Mouse (Mus musculus) heart, postnatal 10 days (tissue): ENCODE measurements around the gene Ccdc22. TPM values are rescaled to one million over a fixed set of nuclear protein-coding genes. Genes with fewer than 3 reads are reported as not detected.

Experiments
- DNase-seq, 2 experiments: peaks; one replicate each; pipeline ENCODE4 v3.0.0; 2021
- intact Hi-C: fragments of 180-260 bp; cut with DNase I; formaldehyde crosslinking; loops from one replicate; pipeline ENCODE4 v1.15.1; 2025
- total RNA-seq, 2 experiments: library from RNA; stranded (reverse); gene quantifications; 2 replicates each; pipeline ENCODE4 v1.2.3; 2021

Ccdc22 gene
- total RNA-seq, 2 experiments from 2014 or later, result 11.4 to 12.4 TPM

DNA sequence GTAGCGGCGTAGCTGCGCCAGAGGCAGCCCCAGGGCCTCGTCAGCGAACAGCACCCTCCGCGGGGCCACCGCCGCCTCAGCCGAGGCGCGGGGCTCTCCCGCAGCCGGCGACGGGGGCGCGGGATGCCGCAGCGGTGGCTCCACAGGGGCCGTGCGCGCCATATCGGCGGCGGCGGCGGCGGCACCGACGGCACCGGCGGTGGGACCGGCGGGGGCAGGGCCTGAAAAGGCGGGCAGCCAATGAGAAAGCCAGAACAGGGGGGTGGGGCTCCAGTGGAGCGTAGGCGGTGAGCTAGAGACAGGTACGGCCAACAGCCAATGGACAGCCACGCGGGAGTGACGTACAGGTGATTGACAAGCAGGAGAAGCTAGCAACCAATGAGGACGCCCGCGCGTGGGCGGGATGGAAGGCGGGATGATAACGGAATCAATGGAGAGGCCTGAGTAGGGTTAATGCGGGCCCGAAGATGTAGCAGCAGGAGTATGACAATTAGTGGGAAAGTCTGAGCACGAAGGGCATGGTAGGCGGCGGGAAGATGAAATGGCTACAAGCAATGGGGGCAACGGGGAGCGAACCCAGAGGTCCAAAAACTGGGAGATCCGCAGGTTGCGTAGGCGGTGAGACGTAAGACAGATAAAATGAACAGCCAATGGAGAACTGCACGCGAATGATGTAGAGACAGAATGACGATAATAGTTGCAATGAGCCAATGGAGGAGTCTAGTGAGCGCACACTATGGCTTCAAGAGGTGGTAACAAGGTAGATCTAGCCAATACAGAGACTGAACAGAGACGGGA is 31.0 kb downstream of the Ccdc22 start, which contains the start of gene Ppp1r3f:
Gene Ppp1r3f, minus strand, starts transcription at position 197 of the 798 bp plus-strand sequence.
- peak; percentile 93 for DNase-seq
- intact Hi-C loops, result loop anchor here (10.0 kb wide), 1 partner anchor 121 kb away; the partner anchor contains the start of gene Gpkow

- intact Hi-C loops, result loop anchor here (10.0 kb wide), 1 partner anchor 121 kb away; the partner anchor contains the start of gene Gpkow
- DNase-seq, result peak; percentile 19 to 27
Observed at GRCm38 (mm10) chrX:7573176-7574086, 31.9 kb downstream of the Ccdc22 start, which contains the start of gene Foxp3. Gene Foxp3, plus strand, starts transcription at chrX:7573644.

GRCm38 (mm10) chrX:7572466-7572865 is 32.9 kb downstream of the Ccdc22 start:
- intact Hi-C loops, result loop anchor here (10.0 kb wide), 1 partner anchor 122 kb away; the partner anchor contains the start of gene Gpkow

GRCm38 (mm10) chrX:7571565-7572136 is 33.7 kb downstream of the Ccdc22 start:
- no peak for DNase-seq
- intact Hi-C loops, result loop anchor here (10.0 kb wide), 1 partner anchor 123 kb away; the partner anchor contains the start of gene Gpkow

More at GRCm38 (mm10) chrX:7572466-7572865, 32.9 kb downstream of the Ccdc22 start:
- DNase-seq, result no peak

DNA sequence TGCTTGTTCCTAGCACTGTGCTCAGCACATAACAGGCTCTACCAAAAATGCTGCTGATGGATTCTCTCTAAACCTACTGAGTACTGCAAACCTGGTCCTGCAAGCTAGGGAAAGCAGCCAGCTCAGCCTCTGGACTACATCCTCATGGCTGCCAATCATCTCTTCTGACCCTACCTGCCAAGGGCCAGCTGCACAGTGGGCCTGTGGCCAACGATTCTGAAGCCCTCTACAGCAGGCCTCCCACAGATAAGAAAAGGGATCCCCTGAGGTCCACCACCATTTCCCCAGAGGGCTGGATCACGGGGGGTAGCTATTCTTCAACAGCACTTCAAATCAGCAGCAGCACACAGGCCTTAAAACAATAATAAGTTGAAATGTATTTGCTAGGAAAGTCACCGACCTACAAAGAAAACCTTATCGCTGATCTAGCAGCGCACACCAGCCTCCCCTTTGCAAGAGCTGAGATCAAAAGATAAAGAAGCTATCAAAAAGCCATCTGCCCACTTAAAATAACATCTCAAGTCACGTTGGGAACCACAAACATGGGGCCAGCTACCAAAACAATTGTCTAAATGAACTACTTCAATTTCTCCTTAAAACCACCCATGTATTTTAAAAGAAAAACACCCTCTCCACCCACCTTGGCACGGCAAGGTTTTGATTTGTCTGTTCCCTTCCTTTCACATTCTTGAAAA is 34.7 kb downstream of the Ccdc22 start:
- peak; percentile 14 to 36 for DNase-seq
- intact Hi-C loops, result loop anchor here (10.0 kb wide), 1 partner anchor 124 kb away; the partner anchor contains the start of gene Gpkow

GRCm38 (mm10) chrX:7567491-7567890 is 37.8 kb downstream of the Ccdc22 start:
- DNase-seq, result no peak

GRCm38 (mm10) chrX:7566352-7566751 is 39.0 kb downstream of the Ccdc22 start:
- intact Hi-C loops, result no loop called here
- DNase-seq, result no peak

More at GRCm38 (mm10) chrX:7567491-7567890, 37.8 kb downstream of the Ccdc22 start:
- intact Hi-C loops, result no loop called here

GRCm38 (mm10) chrX:7563076-7563475 is 42.2 kb downstream of the Ccdc22 start:
- DNase-seq, result no peak
- intact Hi-C loops, result no loop called here

DNA sequence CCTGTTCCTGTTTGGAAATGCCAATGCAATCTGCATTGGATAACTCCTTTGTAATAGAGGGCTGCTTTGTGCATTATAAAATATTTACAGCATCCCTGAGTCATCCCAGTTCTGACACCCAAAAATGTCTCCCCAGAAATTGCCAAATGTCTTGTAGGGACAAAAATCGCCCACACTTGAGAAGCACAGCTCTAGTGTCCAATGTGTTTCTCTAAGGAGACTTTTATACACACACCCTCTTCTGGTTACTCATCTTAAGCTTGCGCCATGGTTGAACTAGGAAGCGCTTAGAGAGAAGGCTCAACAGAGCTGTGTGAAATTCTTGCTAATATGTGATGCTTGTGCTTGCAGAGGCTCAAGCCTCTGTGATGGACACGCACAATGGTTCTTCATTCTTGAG is 51.8 kb downstream of the Ccdc22 start:
- DNase-seq, result no peak
- intact Hi-C loops, result no loop called here

Other genes starting within 250 kb of the Ccdc22 start
- gene Usp27x, start 229.7 kb downstream of the Ccdc22 start, total RNA-seq, result 1 to 10 TPM in 1 of 2 experiments, under 1 TPM in 1; 0.91 to 1.3 TPM
- under 1 TPM; 0.25 to 0.45 TPM for gene Foxp3, start 31.9 kb downstream of the Ccdc22 start, total RNA-seq
- gene Ppp1r3f, start 31.2 kb downstream of the Ccdc22 start, total RNA-seq, result 1 to 10 TPM; 1.9 to 2.1 TPM
- gene Cacna1f, start 1.6 kb upstream of the Ccdc22 start, total RNA-seq, result not detected
- gene Syp, start 33.0 kb upstream of the Ccdc22 start, total RNA-seq, result 1 to 10 TPM in 1 of 2 experiments, under 1 TPM in 1; 0.57 to 1.9 TPM
- gene Prickle3, start 51.7 kb upstream of the Ccdc22 start, total RNA-seq, result 10 to 100 TPM; 19.4 to 21.7 TPM
- 10 to 100 TPM; 84.8 to 88.4 TPM for gene Plp2, start 65.9 kb upstream of the Ccdc22 start, total RNA-seq
- gene Magix, start 75.7 kb upstream of the Ccdc22 start, total RNA-seq, result 10 to 100 TPM; 10.8 to 13.9 TPM
- 10 to 100 TPM; 24.8 to 26.8 TPM for gene Gpkow, start 91.6 kb upstream of the Ccdc22 start, total RNA-seq
- 10 to 100 TPM; 31.0 to 33.4 TPM for gene Wdr45, start 108.8 kb upstream of the Ccdc22 start, total RNA-seq
- not detected for gene Gm45208, start 116.7 kb upstream of the Ccdc22 start, total RNA-seq
- gene Praf2, start 122.9 kb upstream of the Ccdc22 start, total RNA-seq, result 10 to 100 TPM in 1 of 2 experiments, 1 to 10 TPM in 1; 9.4 to 10.6 TPM
- gene Ccdc120, start 145.4 kb upstream of the Ccdc22 start, total RNA-seq, result 1 to 10 TPM; 1.4 to 1.7 TPM
- gene Tfe3, start 157.0 kb upstream of the Ccdc22 start, total RNA-seq, result 10 to 100 TPM; 17.4 to 19.0 TPM
- gene Gripap1, start 184.2 kb upstream of the Ccdc22 start, total RNA-seq, result 10 to 100 TPM; 27.7 to 30.2 TPM
- gene Kcnd1, start 216.8 kb upstream of the Ccdc22 start, total RNA-seq, result under 1 TPM; 0.79 to 0.94 TPM
- gene Otud5, start 235.8 kb upstream of the Ccdc22 start, total RNA-seq, result 10 to 100 TPM; 34.0 to 38.8 TPM